Mouse (Mus musculus) embryonic fibroblast, embryonic 13.5 days (primary cell): ENCODE data around the gene C8a.

ENCODE experiments used
- CTCF ChIP-seq: IDR thresholded peaks from 2 replicates; pipeline ENCODE4 v1.5.1; 2011; ENCODE audit warnings: mild to moderate bottlenecking, control low read depth, low read length, moderate library complexity, borderline replicate concordance; ENCODE audit not compliant: insufficient read depth
- POLR2A ChIP-seq: IDR thresholded peaks from 2 replicates; pipeline ENCODE4 v1.6.1; 2011; ENCODE audit warnings: low read depth, mild to moderate bottlenecking, control low read depth, low read length, moderate library complexity

DNA sequence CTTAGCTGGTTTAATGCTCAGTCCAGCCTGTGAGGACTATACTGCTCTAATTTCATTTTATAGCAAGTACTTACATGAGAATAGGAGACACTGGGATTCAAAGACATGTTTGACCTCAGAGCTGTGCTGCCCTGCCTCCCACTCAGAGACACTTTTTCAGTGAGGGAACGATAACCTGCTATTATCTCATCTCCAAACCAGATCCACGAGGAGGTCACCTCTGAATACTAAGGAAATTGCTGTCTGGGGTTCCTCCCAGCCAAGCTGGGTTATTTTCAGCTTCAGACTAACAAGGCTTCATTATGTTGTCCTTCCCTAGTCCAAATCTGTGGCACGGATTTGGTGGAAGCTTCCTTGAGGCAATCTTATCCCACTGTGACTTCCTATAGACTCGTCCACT is 56.3 kb downstream of the C8a start:
- no peak for TF ChIP-seq POLR2A
- TF ChIP-seq CTCF = no peak
